In genomic region chr8:78903034-78903433, GRCm38 (mm10) we compare ENCODE assay signal across 27 mouse cellular contexts.
"Had no signal": no experiment of that assay in that cellular context is flagged by ENCODE, and none has a peak within 500 bp of the region (broad histone marks: within the 10 kb centered on the region; RNA-seq: fewer than 3 reads in every experiment).

No protein-coding gene starts in this region.

- H3K4me2 ChIP-seq: embryonic facial prominence, embryonic 12.5 days; embryonic facial prominence, embryonic 13.5 days; embryonic facial prominence, embryonic 15.5 days; forebrain, embryonic 12.5 days; forebrain, embryonic 13.5 days; forebrain, embryonic 15.5 days had no signal

- H3K4me1 ChIP-seq: embryonic facial prominence, embryonic 10.5 days; embryonic facial prominence, embryonic 12.5 days; embryonic facial prominence, embryonic 13.5 days; embryonic facial prominence, embryonic 15.5 days; forebrain, embryonic 10.5 days; forebrain, embryonic 12.5 days; forebrain, embryonic 13.5 days; forebrain, embryonic 15.5 days had no signal

- H3K27ac ChIP-seq: embryonic facial prominence, embryonic 10.5 days; embryonic facial prominence, embryonic 12.5 days; embryonic facial prominence, embryonic 13.5 days; embryonic facial prominence, embryonic 15.5 days; forebrain, embryonic 10.5 days; forebrain, embryonic 12.5 days; forebrain, embryonic 13.5 days; forebrain, embryonic 15.5 days; gastrocnemius, adult 2 months; heart, adult 2 months had no signal

- DNase-seq: cerebellum, adult 8-10 months; cerebellum, adult 9-10 months; cerebellum, adult 9-11 months; cerebellum, postnatal 10 days; cerebellum, postnatal 14 days; cerebellum, postnatal 25 days; cerebellum, postnatal 36 days; embryo, embryonic 11 days; forebrain, postnatal 0 days; gastrocnemius, adult 2 months; gastrocnemius, postnatal 10 days; gastrocnemius, postnatal 14 days; gastrocnemius, postnatal 25 days; gastrocnemius, postnatal 36 days; heart, adult 18-20 months; heart, adult 2 months had no signal

- ATAC-seq: forebrain, embryonic 13.5 days; forebrain, embryonic 14.5 days; forebrain, embryonic 15.5 days; forebrain, embryonic 16.5 days; forebrain, postnatal 0 days had no signal

- H3K9ac ChIP-seq: embryonic facial prominence, embryonic 12.5 days; embryonic facial prominence, embryonic 13.5 days; embryonic facial prominence, embryonic 15.5 days; forebrain, embryonic 12.5 days; forebrain, embryonic 13.5 days; forebrain, embryonic 15.5 days; forebrain, postnatal 0 days had no signal

- H3K36me3 ChIP-seq: embryonic facial prominence, embryonic 10.5 days; embryonic facial prominence, embryonic 12.5 days; embryonic facial prominence, embryonic 13.5 days; embryonic facial prominence, embryonic 15.5 days; forebrain, embryonic 10.5 days; forebrain, embryonic 12.5 days; forebrain, embryonic 15.5 days had no signal

- H3K4me3 ChIP-seq: embryonic facial prominence, embryonic 10.5 days; embryonic facial prominence, embryonic 12.5 days; embryonic facial prominence, embryonic 13.5 days; embryonic facial prominence, embryonic 15.5 days; erythroblast, embryonic 14.5 days; forebrain, embryonic 10.5 days; forebrain, embryonic 12.5 days; forebrain, embryonic 13.5 days; forebrain, embryonic 15.5 days; gastrocnemius, adult 2 months; heart, adult 2 months had no signal

- H3K9me3 ChIP-seq: embryonic facial prominence, embryonic 10.5 days; embryonic facial prominence, embryonic 12.5 days; embryonic facial prominence, embryonic 13.5 days; embryonic facial prominence, embryonic 15.5 days; forebrain, embryonic 10.5 days; forebrain, embryonic 12.5 days; forebrain, embryonic 13.5 days; forebrain, embryonic 15.5 days had no signal

- H3K27me3 ChIP-seq: embryonic facial prominence, embryonic 12.5 days; embryonic facial prominence, embryonic 13.5 days; embryonic facial prominence, embryonic 15.5 days; forebrain, embryonic 12.5 days; forebrain, embryonic 13.5 days; forebrain, embryonic 15.5 days had no signal
